Mouse (Mus musculus) mature B cell (primary cell): ENCODE measurements at regions not wholly inside any gene's neighbourhood (a gene's known extent, or its start where the extent isn't known, plus 50 kb on each side); places are given as distances from the start of the nearest gene placed in this dataset.

Experiments used
- in situ Hi-C: fragments of 300-500 bp; cut with MboI; formaldehyde crosslinking; loops from 2 replicates; pipeline ENCODE4 v1.14.3; 2019

- in situ Hi-C loops = no loop called here
These were observed 371.3 kb upstream of the Dynlrb2 start for GRCm38 (mm10) chr8:116133503-116133902.

- in situ Hi-C loops = no loop called here
These were observed 371.7 kb upstream of the Dynlrb2 start for GRCm38 (mm10) chr8:116133084-116133483.

GRCm38 (mm10) chr8:116120067-116120466 is 384.7 kb upstream of the Dynlrb2 start:
- in situ Hi-C loops = no loop called here

- in situ Hi-C loops = no loop called here
These were observed 386.9 kb upstream of the Dynlrb2 start for GRCm38 (mm10) chr8:116117919-116118318.

- in situ Hi-C loops = no loop called here
These were observed 388.1 kb upstream of the Dynlrb2 start for GRCm38 (mm10) chr8:116116625-116117024.

GRCm38 (mm10) chr8:116115811-116116372 is 388.9 kb upstream of the Dynlrb2 start:
- in situ Hi-C loops = no loop called here

GRCm38 (mm10) chr8:116114978-116115377 is 389.8 kb upstream of the Dynlrb2 start:
- in situ Hi-C loops = no loop called here

GRCm38 (mm10) chr8:116114502-116114901 is 390.3 kb upstream of the Dynlrb2 start:
- in situ Hi-C loops = no loop called here

GRCm38 (mm10) chr8:116111168-116111567 is 393.6 kb upstream of the Dynlrb2 start:
- in situ Hi-C loops = no loop called here

GRCm38 (mm10) chr8:116096666-116097065 is 389.1 kb upstream of the Maf start:
- in situ Hi-C loops = no loop called here

GRCm38 (mm10) chr8:116083156-116083555 is 375.6 kb upstream of the Maf start:
- in situ Hi-C loops = no loop called here

GRCm38 (mm10) chr8:116078849-116079407 is 371.3 kb upstream of the Maf start:
- in situ Hi-C loops = no loop called here

- in situ Hi-C loops = no loop called here
These were observed 363.9 kb upstream of the Maf start for GRCm38 (mm10) chr8:116071497-116071896.

GRCm38 (mm10) chr8:116069538-116069937 is 361.9 kb upstream of the Maf start:
- in situ Hi-C loops = no loop called here

- in situ Hi-C loops = no loop called here
These were observed 360.4 kb upstream of the Maf start for GRCm38 (mm10) chr8:116067978-116068375.

GRCm38 (mm10) chr8:116067182-116067977 is 359.8 kb upstream of the Maf start:
- in situ Hi-C loops = no loop called here

- in situ Hi-C loops = no loop called here
These were observed 358.3 kb upstream of the Maf start for GRCm38 (mm10) chr8:116065871-116066270.

- in situ Hi-C loops = no loop called here
These were observed 357.7 kb upstream of the Maf start for GRCm38 (mm10) chr8:116065327-116065726.

GRCm38 (mm10) chr8:116064562-116064961 is 357.0 kb upstream of the Maf start:
- in situ Hi-C loops = no loop called here

GRCm38 (mm10) chr8:116063541-116063940 is 355.9 kb upstream of the Maf start:
- in situ Hi-C loops = no loop called here

GRCm38 (mm10) chr8:116053483-116053882 is 345.9 kb upstream of the Maf start:
- in situ Hi-C loops = no loop called here

- in situ Hi-C loops = no loop called here
These were observed 345.4 kb upstream of the Maf start for GRCm38 (mm10) chr8:116053043-116053442.

- in situ Hi-C loops = no loop called here
These were observed 340.9 kb upstream of the Maf start for GRCm38 (mm10) chr8:116048480-116048879.
